Comparison of ENCODE assay signal across 7 mouse cellular contexts in the genomic region with DNA sequence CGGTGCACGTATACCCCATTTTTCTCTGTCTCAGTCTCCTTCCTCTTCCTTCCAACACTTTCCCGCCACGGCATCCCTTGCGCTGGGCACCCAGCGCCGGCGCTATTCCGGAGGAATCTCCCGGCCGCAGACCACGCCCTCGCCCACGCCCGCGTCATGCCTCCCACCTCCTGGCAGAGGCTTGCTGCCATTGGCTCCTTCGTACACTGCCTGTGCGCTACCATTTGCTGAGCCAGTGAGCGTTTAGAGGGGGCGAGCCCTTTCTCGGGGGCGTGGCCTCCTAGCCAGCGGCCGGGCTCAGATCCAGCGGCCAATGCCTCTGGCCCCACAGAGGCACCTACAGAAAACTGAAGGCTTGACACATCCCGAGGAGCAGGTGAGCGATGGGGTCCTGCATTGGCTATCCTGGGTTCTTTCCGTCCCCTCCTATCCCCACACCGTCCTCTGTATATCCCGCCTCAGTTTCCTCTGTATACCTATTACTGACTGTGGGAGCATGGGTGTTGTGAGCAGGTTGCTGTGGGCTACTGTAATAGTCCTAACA. TPM values are rescaled to one million over a fixed set of nuclear protein-coding genes. Genes with fewer than 3 reads are reported as not detected.
DNase-seq lines count a peak whose midpoint lies in the region; ATAC-seq lines count a peak whose summit lies in the region.

TSS of gene Tnfaip8l1 (plus strand) at position 247 of the 544 bp plus-strand sequence.

- peak; percentile 98 for DNase-seq in adrenal gland, postnatal 14 days
- peak; percentile 95 for DNase-seq in embryonic facial prominence, embryonic 11.5 days (ENCODE audit: low spot score)
- DNase-seq in kidney, adult 11 months, result peak; percentile 95
- peak; percentile 93 for DNase-seq in limb, embryonic 10.5 days (ENCODE audit: low spot score)
- DNase-seq in spleen, adult 12 weeks (ENCODE audit: low spot score), result peak; percentile 81

- no peaks in the 10 kb centered on the region for H3K4me1 ChIP-seq in embryonic facial prominence, embryonic 11.5 days (ENCODE audit: control insufficient read depth, insufficient read depth, low read length)
- peaks cover 18% of the 10 kb centered on the region for H3K4me1 ChIP-seq in limb, embryonic 10.5 days
- peaks cover 27% of the 10 kb centered on the region for H3K4me1 ChIP-seq in midbrain, embryonic 13.5 days (replicated peaks)

- H3K27ac ChIP-seq in embryonic facial prominence, embryonic 11.5 days (replicated peaks; ENCODE audit: low read depth, low read length), result no peak within 1 kb of the TSS
- peak within 1 kb of the TSS; percentile 74 for H3K27ac ChIP-seq in limb, embryonic 10.5 days
- H3K27ac ChIP-seq in midbrain, embryonic 13.5 days, result no peak within 1 kb of the TSS

- no peaks in the 10 kb centered on the region for H3K36me3 ChIP-seq in embryonic facial prominence, embryonic 11.5 days (replicated peaks; ENCODE audit: control insufficient read depth, insufficient read depth, low read depth, low read length)
- no peaks in the 10 kb centered on the region for H3K36me3 ChIP-seq in limb, embryonic 10.5 days
- no peaks in the 10 kb centered on the region for H3K36me3 ChIP-seq in midbrain, embryonic 13.5 days

- peak within 1 kb of the TSS; percentile 47 for H3K4me3 ChIP-seq in embryonic facial prominence, embryonic 11.5 days (ENCODE audit: low read depth, low read length)
- peak within 1 kb of the TSS; percentile 57 for H3K4me3 ChIP-seq in limb, embryonic 10.5 days
- peak within 1 kb of the TSS; percentile 44 for H3K4me3 ChIP-seq in midbrain, embryonic 13.5 days (replicated peaks)

- H3K9me3 ChIP-seq in embryonic facial prominence, embryonic 11.5 days (replicated peaks; ENCODE audit: control insufficient read depth, low read length), result no peaks in the 10 kb centered on the region
- H3K9me3 ChIP-seq in limb, embryonic 10.5 days (replicated peaks), result no peaks in the 10 kb centered on the region
- H3K9me3 ChIP-seq in midbrain, embryonic 13.5 days, result no peaks in the 10 kb centered on the region

- WGBS in embryonic facial prominence, embryonic 11.5 days, result under 1% methylated on average over 30 of the region's 30 CpGs
- WGBS in limb, embryonic 10.5 days, result 2% methylated on average over 30 of the region's 30 CpGs
- WGBS in midbrain, embryonic 13.5 days, result under 1% methylated on average over 30 of the region's 30 CpGs

- peak within 1 kb of the TSS; percentile 81 for H3K4me2 ChIP-seq in embryonic facial prominence, embryonic 11.5 days (ENCODE audit: low read depth, low read length)
- peak within 1 kb of the TSS; percentile 80 for H3K4me2 ChIP-seq in midbrain, embryonic 13.5 days (replicated peaks)

- ATAC-seq in embryonic facial prominence, embryonic 11.5 days (replicated peaks; ENCODE audit: insufficient number of reproducible peaks, low FRiP score, low TSS enrichment, low read depth), result peak; percentile 98
- ATAC-seq in granulocyte monocyte progenitor cell, adult 5-6 weeks (replicated peaks; ENCODE audit: poor library complexity, severe bottlenecking), result peak; percentile 95
- ATAC-seq in midbrain, embryonic 13.5 days, result peak; percentile 98

- peak within 1 kb of the TSS; percentile 48 for H3K9ac ChIP-seq in embryonic facial prominence, embryonic 11.5 days (replicated peaks; ENCODE audit: low read length)
- peak within 1 kb of the TSS; percentile 63 for H3K9ac ChIP-seq in midbrain, embryonic 13.5 days (replicated peaks)

- no peaks in the 10 kb centered on the region for H3K27me3 ChIP-seq in embryonic facial prominence, embryonic 11.5 days (ENCODE audit: control insufficient read depth, insufficient read depth, low read length)
- H3K27me3 ChIP-seq in limb, embryonic 10.5 days (ENCODE audit: low read depth, poor library complexity, severe bottlenecking), result peaks cover 39% of the 10 kb centered on the region
- H3K27me3 ChIP-seq in midbrain, embryonic 13.5 days, result peaks cover 27% of the 10 kb centered on the region

RNA-seq across cellular contexts. Expression of gene Tnfaip8l1, which starts in this region (rescaled TPM):
- total RNA-seq in adrenal gland, postnatal 14 days (2021), result 8.2 and 8.6 TPM in 2 replicates
- polyA plus RNA-seq in embryonic facial prominence, embryonic 11.5 days (2014; fragmentation: Nextera tagmentation; extraction: Ambion mirVana), result 12.1 and 12.7 TPM in 2 replicates
- total RNA-seq in granulocyte monocyte progenitor cell, adult 5-6 weeks (2014; fragmentation: Nextera tagmentation), result 1.0 and 1.1 TPM in 2 replicates
- total RNA-seq in granulocyte monocyte progenitor cell, adult 5-6 weeks (2017), result 2.0 and 2.7 TPM in 2 replicates
- 6.1 and 10.6 TPM in 2 replicates for polyA plus RNA-seq in limb, embryonic 10.5 days (2016; fragmentation: Nextera tagmentation; extraction: Ambion mirVana)
- polyA plus RNA-seq in midbrain, embryonic 13.5 days (2015; fragmentation: Nextera tagmentation; extraction: Ambion mirVana), result 8.2 and 8.7 TPM in 2 replicates
